Mouse (Mus musculus) embryonic fibroblast, embryonic 13.5 days (primary cell): ENCODE measurements at regions not wholly inside any gene's neighbourhood (a gene's known extent, or its start where the extent isn't known, plus 50 kb on each side); places are given as distances from the start of the nearest gene placed in this dataset.
A peak's percentile ranks its signal among the peaks of the same experiment; 100 is the strongest.

ENCODE experiments used
- H3K27ac ChIP-seq: 2 replicates; pipeline ENCODE4 v1.5.1; 2012; ENCODE audit warnings: low read length, control low read depth, inconsistent platforms; ENCODE audit not compliant: insufficient read depth
- H3K4me1 ChIP-seq: 2 replicates; pipeline ENCODE4 v1.6.1; 2011; ENCODE audit warnings: low read length; ENCODE audit not compliant: control insufficient read depth, insufficient read depth
- H3K4me3 ChIP-seq: 2 replicates; pipeline ENCODE4 v1.5.1; 2011; ENCODE audit warnings: mild to moderate bottlenecking, control low read depth, low read length; ENCODE audit not compliant: insufficient read depth
- CTCF ChIP-seq: IDR thresholded peaks from 2 replicates; pipeline ENCODE4 v1.5.1; 2011; ENCODE audit warnings: mild to moderate bottlenecking, control low read depth, low read length, moderate library complexity, borderline replicate concordance; ENCODE audit not compliant: insufficient read depth
- POLR2A ChIP-seq: IDR thresholded peaks from 2 replicates; pipeline ENCODE4 v1.6.1; 2011; ENCODE audit warnings: low read depth, mild to moderate bottlenecking, control low read depth, low read length, moderate library complexity

DNA sequence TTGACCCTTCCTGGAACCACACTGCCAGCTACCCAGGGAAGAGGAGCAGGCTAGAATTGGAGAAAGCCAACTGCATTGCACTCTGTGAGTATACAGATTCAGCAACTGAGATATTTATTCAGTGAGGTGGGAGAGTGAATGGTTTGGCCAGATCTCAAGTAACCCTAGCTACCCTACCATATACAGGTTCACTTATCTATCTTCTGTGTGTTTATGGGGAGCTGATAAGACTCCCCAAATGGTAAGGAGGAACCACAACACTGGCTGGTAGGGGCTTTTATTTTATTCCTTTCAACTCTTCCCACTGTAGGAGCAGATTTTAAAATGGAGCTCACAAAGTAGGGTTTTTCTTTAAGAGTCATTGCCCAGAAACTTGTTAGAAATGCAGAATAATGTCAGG, 62.9 kb downstream of the Arrdc3 start:
- Histone ChIP-seq H3K27ac (no peak overlapping the region), H3K4me3 (no peak overlapping the region), H3K4me1 (no peaks in the 10 kb centered on the region)
- TF ChIP-seq POLR2A (no peak), CTCF (no peak)

DNA sequence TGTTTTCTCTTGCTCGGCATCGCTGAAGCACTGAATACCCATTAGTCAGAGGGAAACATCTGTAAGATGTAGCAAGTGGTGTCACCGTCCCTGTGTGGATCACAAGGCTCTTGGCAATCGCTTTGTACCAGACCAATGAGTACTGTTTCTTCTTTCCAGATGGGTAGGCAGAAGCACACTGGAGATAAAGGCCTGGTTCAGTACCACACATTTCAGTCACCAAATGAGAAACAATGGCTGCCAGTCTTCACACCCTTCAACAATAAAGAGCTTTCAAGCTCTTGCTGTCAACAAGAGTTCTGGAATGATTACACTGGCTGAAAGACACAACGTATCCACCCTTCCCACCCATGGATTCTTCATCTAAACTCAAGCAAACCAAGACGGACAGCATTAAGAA, 64.5 kb downstream of the Arrdc3 start:
- peak overlapping the region; percentile 7; the same call in 1 of the 2 replicates for H3K27ac ChIP-seq
- H3K4me3 ChIP-seq: no peak overlapping the region
- no peaks in the 10 kb centered on the region for H3K4me1 ChIP-seq
- no peak for TF ChIP-seq CTCF
- TF ChIP-seq POLR2A: no peak

DNA sequence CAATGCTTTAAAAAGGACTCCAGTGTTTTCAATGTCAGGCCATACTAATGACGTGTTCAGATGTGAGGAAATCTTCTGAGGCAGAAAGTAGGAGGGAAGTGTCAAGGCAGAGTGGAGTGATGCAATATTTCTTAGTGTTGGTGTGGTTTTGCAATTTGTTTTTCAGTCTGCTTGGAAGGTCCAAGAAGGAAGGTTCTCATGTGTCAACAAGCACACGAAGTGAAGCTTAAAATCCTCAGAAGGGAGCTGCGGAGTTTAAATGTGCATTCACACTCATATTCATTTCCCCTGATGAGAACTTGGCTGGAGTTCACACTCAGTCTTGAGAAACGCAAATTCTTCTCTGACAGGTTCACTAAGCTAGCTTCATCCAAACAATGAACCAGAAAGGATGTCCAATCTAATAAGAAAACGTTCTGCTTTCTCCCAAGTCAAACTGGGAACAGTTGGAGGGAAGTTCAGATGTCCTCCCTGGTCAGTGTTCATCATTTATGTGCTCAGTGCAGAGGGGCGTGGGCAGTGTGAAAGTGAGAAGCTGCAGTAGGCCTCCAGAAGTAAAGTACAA, 66.0 kb downstream of the Arrdc3 start:
- peak overlapping the region; percentile 59 for H3K27ac ChIP-seq
- no peak overlapping the region for H3K4me3 ChIP-seq
- 0 out of 2 replicates have a peak, but pooled peaks cover 3% of the 10 kb centered on the region for H3K4me1 ChIP-seq
- TF ChIP-seq CTCF (no peak), POLR2A (no peak; the same call in 1 of the 2 replicates)

- no peak for TF ChIP-seq CTCF
- TF ChIP-seq POLR2A: no peak
- Histone ChIP-seq H3K4me3 (no peak overlapping the region), H3K4me1 (0 out of 2 replicates have a peak, but pooled peaks cover 3% of the 10 kb centered on the region), H3K27ac (no peak overlapping the region)
These were observed 67.1 kb downstream of the Arrdc3 start for GRCm38 (mm10) chr13:80950239-80950638.

GRCm38 (mm10) chr13:80950803-80951202, 67.6 kb downstream of the Arrdc3 start:
- Histone ChIP-seq H3K4me3 (no peak overlapping the region), H3K4me1 (0 out of 2 replicates have a peak, but pooled peaks cover 3% of the 10 kb centered on the region), H3K27ac (no peak overlapping the region)
- TF ChIP-seq CTCF: no peak
- no peak for TF ChIP-seq POLR2A

DNA sequence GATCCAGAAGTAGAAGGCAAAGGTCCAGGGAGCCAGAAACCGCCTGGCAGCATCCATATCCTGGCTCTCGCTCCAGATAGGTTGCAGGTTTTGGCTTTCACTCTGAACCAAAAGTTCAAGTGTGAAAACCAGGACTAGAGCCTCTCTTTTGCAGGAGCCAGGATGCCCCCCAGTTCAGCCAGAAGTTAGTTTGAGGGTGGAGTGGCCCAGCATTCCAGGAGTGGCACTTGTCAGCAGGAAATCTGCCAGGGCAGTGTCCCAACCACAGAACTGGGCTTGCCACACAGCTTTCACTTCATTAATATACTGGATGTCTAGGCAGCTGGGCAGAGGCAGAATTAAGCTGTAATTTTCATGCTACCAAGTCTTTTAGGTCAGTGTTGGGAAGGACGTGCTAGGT, 68.1 kb downstream of the Arrdc3 start:
- H3K4me3 ChIP-seq: no peak overlapping the region
- 0 out of 2 replicates have a peak, but pooled peaks cover 3% of the 10 kb centered on the region for H3K4me1 ChIP-seq
- H3K27ac ChIP-seq: no peak overlapping the region
- TF ChIP-seq CTCF (no peak), POLR2A (no peak)

GRCm38 (mm10) chr13:80952851-80953250, 69.7 kb downstream of the Arrdc3 start:
- no peak overlapping the region for H3K27ac ChIP-seq
- H3K4me3 ChIP-seq: no peak overlapping the region
- TF ChIP-seq POLR2A (no peak), CTCF (no peak)
- 0 out of 2 replicates have a peak, but pooled peaks cover 3% of the 10 kb centered on the region for H3K4me1 ChIP-seq

DNA sequence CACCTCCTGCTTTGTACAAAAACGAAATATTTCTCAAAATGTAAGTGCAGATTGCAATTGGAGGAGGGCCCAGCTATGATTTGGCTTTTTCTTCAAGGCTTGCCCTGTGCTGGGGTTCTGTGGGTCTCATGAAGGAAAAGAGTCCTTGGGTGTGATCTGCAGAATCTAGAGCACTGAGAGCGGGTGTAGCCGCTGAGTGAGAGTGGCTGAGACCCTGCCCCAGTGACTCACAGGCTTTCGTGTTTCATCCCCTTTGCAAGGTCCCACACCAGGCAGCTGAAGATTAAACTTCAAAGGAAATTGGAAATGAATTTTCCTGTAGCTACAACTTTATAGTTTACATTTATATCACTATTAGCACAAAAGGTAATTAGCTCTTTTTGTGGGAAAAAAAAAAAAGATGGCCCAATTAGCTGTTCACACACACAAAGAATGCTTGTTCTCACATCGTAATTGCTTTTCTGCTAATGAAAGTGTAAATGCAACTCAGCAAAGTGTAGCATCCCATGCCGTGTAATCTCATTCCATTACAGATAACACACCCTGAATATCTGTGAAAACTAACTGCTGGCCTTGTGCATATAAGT, 71.0 kb downstream of the Arrdc3 start:
- TF ChIP-seq POLR2A (no peak), CTCF (no peak)
- H3K4me3 ChIP-seq: no peak overlapping the region
- no peak overlapping the region for H3K27ac ChIP-seq
- 0 out of 2 replicates have a peak, but pooled peaks cover 3% of the 10 kb centered on the region for H3K4me1 ChIP-seq

DNA sequence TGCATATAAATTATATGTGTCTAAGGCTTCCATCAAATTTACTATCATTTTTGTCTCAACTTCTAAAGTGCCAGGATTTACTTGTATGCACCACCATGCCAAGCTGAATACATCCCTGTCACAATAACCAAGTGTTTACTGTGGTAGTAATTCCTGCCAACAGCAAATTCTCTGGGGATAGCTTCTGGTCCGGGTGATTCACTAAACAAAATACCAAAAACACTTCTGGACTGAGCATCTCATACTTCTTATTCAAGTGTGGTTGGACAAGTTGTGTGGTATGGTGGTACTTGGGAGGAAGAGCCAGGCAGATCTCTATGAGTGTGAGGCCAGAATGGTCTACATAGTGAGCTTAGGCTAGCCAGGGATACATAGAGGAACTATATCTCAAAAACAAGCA, 73.8 kb downstream of the Arrdc3 start:
- H3K4me3 ChIP-seq: no peak overlapping the region
- no peak for TF ChIP-seq CTCF
- TF ChIP-seq POLR2A: no peak
- H3K4me1 ChIP-seq: peaks cover 5% of the 10 kb centered on the region
- H3K27ac ChIP-seq: no peak overlapping the region

- H3K4me3 ChIP-seq: no peak overlapping the region
- TF ChIP-seq POLR2A (no peak), CTCF (no peak)
- no peak overlapping the region for H3K27ac ChIP-seq
- peaks cover 7% of the 10 kb centered on the region for H3K4me1 ChIP-seq
These were observed 74.4 kb downstream of the Arrdc3 start for GRCm38 (mm10) chr13:80957419-80958139.

DNA sequence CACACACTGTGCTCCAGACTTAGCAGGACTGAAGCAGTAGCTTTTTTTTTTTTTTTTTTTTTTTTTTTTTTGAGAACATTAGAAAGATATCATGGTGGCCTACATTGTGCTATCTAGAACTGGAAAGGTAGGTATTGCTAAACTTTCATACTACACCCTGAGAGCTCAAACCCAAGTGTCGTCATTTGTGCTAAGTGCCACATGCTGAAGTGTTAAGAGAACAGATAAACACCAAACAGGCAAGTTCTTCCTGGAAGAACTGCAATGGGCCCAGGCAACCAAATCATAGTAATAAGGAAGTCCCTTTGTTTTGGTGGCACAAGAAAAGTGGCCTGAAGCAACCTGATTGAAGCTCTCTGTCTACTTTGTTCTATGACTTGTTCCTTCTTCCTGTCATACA, 76.6 kb downstream of the Arrdc3 start:
- TF ChIP-seq CTCF: no peak
- TF ChIP-seq POLR2A: no peak
- Histone ChIP-seq H3K4me1 (peaks cover 13% of the 10 kb centered on the region), H3K27ac (no peak overlapping the region), H3K4me3 (no peak overlapping the region)
